Mouse (Mus musculus): ENCODE measurements around the gene Fbxl17. TPM values are rescaled to one million over a fixed set of nuclear protein-coding genes. Genes with fewer than 3 reads are reported as not detected.

Gene Fbxl17
- total and polyA plus RNA-seq, 2 experiments from 2014 or later: 10.7 to 32.0 TPM

GRCm38 (mm10) chr17:63158436-63158835 is 341.4 kb downstream of the Fbxl17 start:
- Histone ChIP-seq H3K27me3 (ENCODE audit: insufficient read depth, low read length) (no peaks in the 10 kb centered on the region), H3K9me3 (ENCODE audit: low read length) (no peaks in the 10 kb centered on the region), H3K4me2 (ENCODE audit: low read depth) (no peak overlapping the region), H3K27ac (ENCODE audit: low read depth, low read length) (no peak overlapping the region), H3K36me3 (ENCODE audit: insufficient read depth) (no peaks in the 10 kb centered on the region), H3K4me1 (ENCODE audit: insufficient read depth) (no peaks in the 10 kb centered on the region), H3K9ac (no peak overlapping the region), H3K4me3 (ENCODE audit: low read depth, low read length) (no peak overlapping the region)
- no peak for DNase-seq
- WGBS: 80% methylated on average over 3 of the region's 3 CpGs
- ATAC-seq: no peak
- TF ChIP-seq CTCF (IDR thresholded peaks at IDR 0.05; ENCODE audit: low read depth): no peak

- WGBS: 40% methylated on average over 6 of the region's 6 CpGs
- no peak overlapping the region for H3K4me2 ChIP-seq (ENCODE audit: low read depth)
- H3K4me3 ChIP-seq (ENCODE audit: low read depth, low read length): no peak overlapping the region
- no peaks in the 10 kb centered on the region for H3K27me3 ChIP-seq (ENCODE audit: insufficient read depth, low read length)
- H3K9me3 ChIP-seq (ENCODE audit: low read length): no peaks in the 10 kb centered on the region
- no peaks in the 10 kb centered on the region for H3K4me1 ChIP-seq (ENCODE audit: insufficient read depth)
- H3K27ac ChIP-seq (ENCODE audit: low read depth, low read length): no peak overlapping the region
- no peak for TF ChIP-seq CTCF (IDR thresholded peaks at IDR 0.05; ENCODE audit: low read depth)
- no peak for ATAC-seq
- H3K9ac ChIP-seq: no peak overlapping the region
- no peak for DNase-seq
- no peaks in the 10 kb centered on the region for H3K36me3 ChIP-seq (ENCODE audit: insufficient read depth)
Measured at GRCm38 (mm10) chr17:63157906-63158305, 341.9 kb downstream of the Fbxl17 start.

GRCm38 (mm10) chr17:63157019-63157418 is 342.8 kb downstream of the Fbxl17 start:
- 96% methylated on average over 7 of the region's 7 CpGs for WGBS
- Histone ChIP-seq H3K4me2 (ENCODE audit: low read depth) (no peak overlapping the region), H3K4me3 (ENCODE audit: low read depth, low read length) (no peak overlapping the region), H3K4me1 (ENCODE audit: insufficient read depth) (no peaks in the 10 kb centered on the region), H3K9ac (no peak overlapping the region), H3K27me3 (ENCODE audit: insufficient read depth, low read length) (no peaks in the 10 kb centered on the region), H3K36me3 (ENCODE audit: insufficient read depth) (no peaks in the 10 kb centered on the region), H3K27ac (ENCODE audit: low read depth, low read length) (no peak overlapping the region), H3K9me3 (ENCODE audit: low read length) (no peaks in the 10 kb centered on the region)
- DNase-seq: no peak
- no peak for TF ChIP-seq CTCF (IDR thresholded peaks at IDR 0.05; ENCODE audit: low read depth)
- ATAC-seq: no peak

- Histone ChIP-seq H3K9ac (no peak overlapping the region), H3K27me3 (ENCODE audit: insufficient read depth, low read length) (no peaks in the 10 kb centered on the region), H3K36me3 (ENCODE audit: insufficient read depth) (no peaks in the 10 kb centered on the region), H3K4me1 (ENCODE audit: insufficient read depth) (peaks cover 8% of the 10 kb centered on the region; the same call in 1 of the 2 replicates), H3K27ac (ENCODE audit: low read depth, low read length) (no peak overlapping the region; the same call in 1 of the 2 replicates), H3K4me2 (ENCODE audit: low read depth) (no peak overlapping the region), H3K4me3 (ENCODE audit: low read depth, low read length) (no peak overlapping the region), H3K9me3 (ENCODE audit: low read length) (no peaks in the 10 kb centered on the region)
- ATAC-seq (no peak), DNase-seq (no peak)
- 18% methylated on average over 2 of the region's 2 CpGs for WGBS
- TF ChIP-seq CTCF (IDR thresholded peaks at IDR 0.05; ENCODE audit: low read depth): no peak
Measured at GRCm38 (mm10) chr17:63146514-63146913, 353.3 kb downstream of the Fbxl17 start.

GRCm38 (mm10) chr17:63145751-63146491 is 353.9 kb downstream of the Fbxl17 start:
- H3K27ac ChIP-seq (ENCODE audit: low read depth, low read length): peak overlapping the region; percentile 42; the same call in 1 of the 2 replicates
- no peaks in the 10 kb centered on the region for H3K9me3 ChIP-seq (ENCODE audit: low read length)
- H3K36me3 ChIP-seq (ENCODE audit: insufficient read depth): no peaks in the 10 kb centered on the region
- peaks cover 8% of the 10 kb centered on the region; the same call in 1 of the 2 replicates for H3K4me1 ChIP-seq (ENCODE audit: insufficient read depth)
- no peak overlapping the region for H3K9ac ChIP-seq
- peak; percentile 30 for ATAC-seq
- no peak overlapping the region for H3K4me3 ChIP-seq (ENCODE audit: low read depth, low read length)
- TF ChIP-seq CTCF (IDR thresholded peaks at IDR 0.05; ENCODE audit: low read depth): no peak
- no peaks in the 10 kb centered on the region for H3K27me3 ChIP-seq (ENCODE audit: insufficient read depth, low read length)
- peak; percentile 45 for DNase-seq
- WGBS: 15% methylated on average over 12 of the region's 12 CpGs
- peak overlapping the region; percentile 11; the same call in 1 of the 2 replicates for H3K4me2 ChIP-seq (ENCODE audit: low read depth)

GRCm38 (mm10) chr17:63145311-63145741 is 354.5 kb downstream of the Fbxl17 start:
- H3K9me3 ChIP-seq (ENCODE audit: low read length): no peaks in the 10 kb centered on the region

GRCm38 (mm10) chr17:63143825-63144224 is 356.0 kb downstream of the Fbxl17 start:
- WGBS: 20% methylated on average over 7 of the region's 7 CpGs
- H3K4me1 ChIP-seq (ENCODE audit: insufficient read depth): peaks cover 8% of the 10 kb centered on the region; the same call in 1 of the 2 replicates
- ATAC-seq (no peak), DNase-seq (no peak)
- H3K9ac ChIP-seq: no peak overlapping the region
- H3K27ac ChIP-seq (ENCODE audit: low read depth, low read length): no peak overlapping the region
- no peaks in the 10 kb centered on the region for H3K36me3 ChIP-seq (ENCODE audit: insufficient read depth)
- no peaks in the 10 kb centered on the region for H3K27me3 ChIP-seq (ENCODE audit: insufficient read depth, low read length)
- no peaks in the 10 kb centered on the region for H3K9me3 ChIP-seq (ENCODE audit: low read length)
- H3K4me3 ChIP-seq (ENCODE audit: low read depth, low read length): no peak overlapping the region
- H3K4me2 ChIP-seq (ENCODE audit: low read depth): no peak overlapping the region
- TF ChIP-seq CTCF (IDR thresholded peaks at IDR 0.05; ENCODE audit: low read depth): no peak

More at GRCm38 (mm10) chr17:63145311-63145741, 354.5 kb downstream of the Fbxl17 start:
- no peak overlapping the region for H3K4me3 ChIP-seq (ENCODE audit: low read depth, low read length)
- peak; percentile 66 for DNase-seq
- no peak overlapping the region for H3K9ac ChIP-seq
- H3K4me1 ChIP-seq (ENCODE audit: insufficient read depth): peaks cover 8% of the 10 kb centered on the region; the same call in 1 of the 2 replicates
- no peaks in the 10 kb centered on the region for H3K27me3 ChIP-seq (ENCODE audit: insufficient read depth, low read length)
- ATAC-seq: peak; percentile 83
- H3K27ac ChIP-seq (ENCODE audit: low read depth, low read length): 0 out of 2 replicates have a peak overlapping the region, but pooled peaks have one; percentile 42
- no peaks in the 10 kb centered on the region for H3K36me3 ChIP-seq (ENCODE audit: insufficient read depth)
- TF ChIP-seq CTCF (IDR thresholded peaks at IDR 0.05; ENCODE audit: low read depth): no peak
- peak overlapping the region; percentile 11; the same call in 1 of the 2 replicates for H3K4me2 ChIP-seq (ENCODE audit: low read depth)
- 11% methylated on average over 5 of the region's 5 CpGs for WGBS

All from forebrain, postnatal 0 days (tissue).